Mouse (Mus musculus): ENCODE measurements around the gene Vrk1. TPM values are rescaled to one million over a fixed set of nuclear protein-coding genes. Genes with fewer than 3 reads are reported as not detected.

Gene Vrk1
- polyA plus RNA-seq, 1 experiment from 2014 or later, result 47.0 TPM

Other genes with a start within 250 kb of the Vrk1 start
- gene Papola, start 225.5 kb upstream of the Vrk1 start, polyA plus RNA-seq (2016; fragmentation: Nextera tagmentation; extraction: Ambion mirVana), result 198 and 206 TPM in 2 replicates